Mouse (Mus musculus) liver, embryonic 14.5 days (tissue): ENCODE measurements at regions not wholly inside any gene's neighbourhood (a gene's known extent, or its start where the extent isn't known, plus 50 kb on each side); places are given as distances from the start of the nearest gene placed in this dataset.

Experiments used
- ATAC-seq: fragments of 200-750 bp; cut with Nextera tagmentation; 2 replicates; pipeline ENCODE4 v1.8.0; 2017; ENCODE audit warnings: moderate number of reproducible peaks, mild to moderate bottlenecking, moderate library complexity; ENCODE audit not compliant: insufficient read depth
- DNase-seq, 3 experiments: peaks; one replicate each; pipeline ENCODE4 v3.0.0-alpha.2; 2012 to 2013; ENCODE audit warnings: low read depth in 3 of 3, low spot score in 3 of 3
- H3K27ac ChIP-seq: fragments of 300-500 bp; sonication (generic); 2 replicates; pipeline ENCODE4 v1.5.1; 2014; ENCODE audit warnings: moderate library complexity, mild to moderate bottlenecking, control low read depth, inconsistent platforms
- H3K27me3 ChIP-seq: fragments of 300-500 bp; sonication (generic); 2 replicates; pipeline ENCODE4 v1.6.1; 2014; ENCODE audit warnings: mild to moderate bottlenecking, low read length, moderate library complexity; ENCODE audit not compliant: control insufficient read depth, insufficient read depth
- H3K36me3 ChIP-seq: fragments of 300-500 bp; sonication (generic); replicated peaks from 2 replicates; pipeline ENCODE4 v1.6.1; 2014; ENCODE audit warnings: low read depth; ENCODE audit not compliant: control insufficient read depth, insufficient read depth
- H3K4me1 ChIP-seq, 2 experiments: fragments of 200-500 bp in 1 of 2; fragments of 300-500 bp in 1 of 2; sonication (generic) in 1 of 2; replicated peaks; 2 replicates each; pipeline ENCODE4 v1.6.1; 2012 to 2014; ENCODE audit warnings: antibody characterized with exemption in 1 of 2, inconsistent platforms in 1 of 2, low read length in 1 of 2; ENCODE audit not compliant: control insufficient read depth in 2 of 2, insufficient read depth in 2 of 2
- H3K4me2 ChIP-seq: fragments of 300-500 bp; sonication (generic); 2 replicates; pipeline ENCODE4 v1.6.1; 2014; ENCODE audit warnings: low read depth, mild to moderate bottlenecking, control low read depth, moderate library complexity
- H3K4me3 ChIP-seq, 2 experiments: fragments of 200-500 bp in 1 of 2; fragments of 300-500 bp in 1 of 2; sonication (generic) in 1 of 2; 2 replicates each; pipeline ENCODE4 v1.5.1; 2012 to 2014; ENCODE audit warnings: low read depth in 2 of 2, low read length in 2 of 2, mild to moderate bottlenecking in 2 of 2, control low read depth in 1 of 2, inconsistent platforms in 1 of 2, moderate library complexity in 1 of 2; ENCODE audit not compliant: insufficient read depth in 1 of 2
- H3K9ac ChIP-seq: fragments of 300-500 bp; sonication (generic); replicated peaks from 2 replicates; pipeline ENCODE4 v1.6.1; 2014; ENCODE audit warnings: mild to moderate bottlenecking, control low read depth, moderate library complexity
- H3K9me3 ChIP-seq: fragments of 300-500 bp; sonication (generic); 2 replicates; pipeline ENCODE4 v1.6.1; 2016; ENCODE audit warnings: low read length, mixed read lengths; ENCODE audit not compliant: control insufficient read depth
- CTCF ChIP-seq: IDR thresholded peaks from 2 replicates; pipeline ENCODE4 v1.5.1; 2016; ENCODE audit warnings: antibody characterized with exemption, low read depth, control low read depth
- EP300 ChIP-seq: IDR thresholded peaks from 2 replicates; pipeline ENCODE4 v1.6.1; 2016; ENCODE audit warnings: antibody characterized with exemption, low read depth
- WGBS: fragments of 180-500 bp; shearing (Covaris S2); extraction: QIAGEN DNeasy Blood & Tissue Kit; methylation state at CpG from one replicate; pipeline ENCODE4 v1.1.7; 2014; ENCODE audit not compliant: insufficient replicate concordance; 5-methylcytosine and 5-hydroxymethylcytosine counted together

GRCm38 (mm10) chr4:54026919-54027318 is 201.1 kb downstream of the Tmem38b start:
- 58% methylated on average over 3 of the region's 3 CpGs for WGBS
- DNase-seq = no peak
- no peak for ATAC-seq
- no peak for TF ChIP-seq CTCF
- TF ChIP-seq EP300 = no peak
- H3K27ac ChIP-seq = no peak overlapping the region
- no peak overlapping the region for H3K4me3 ChIP-seq
- H3K9me3 ChIP-seq = no peaks in the 10 kb centered on the region
- no peak overlapping the region for H3K4me2 ChIP-seq
- no peak overlapping the region for H3K9ac ChIP-seq
- no peaks in the 10 kb centered on the region for H3K36me3 ChIP-seq
- no peaks in the 10 kb centered on the region for H3K27me3 ChIP-seq
- no peaks in the 10 kb centered on the region for H3K4me1 ChIP-seq

GRCm38 (mm10) chr4:54027565-54028237 is 201.9 kb downstream of the Tmem38b start:
- Histone ChIP-seq H3K36me3 (no peaks in the 10 kb centered on the region), H3K9ac (no peak overlapping the region), H3K27ac (no peak overlapping the region), H3K27me3 (no peaks in the 10 kb centered on the region), H3K4me3 (no peak overlapping the region), H3K4me1 (no peaks in the 10 kb centered on the region), H3K9me3 (no peaks in the 10 kb centered on the region), H3K4me2 (no peak overlapping the region)
- no peak for DNase-seq
- TF ChIP-seq EP300 (no peak), CTCF (no peak)
- ATAC-seq = no peak
- WGBS = 38% methylated on average over 5 of the region's 5 CpGs

- WGBS = 46% methylated on average over 14 of the region's 14 CpGs
- TF ChIP-seq EP300 = no peak
- TF ChIP-seq CTCF = no peak
- Histone ChIP-seq H3K9me3 (no peaks in the 10 kb centered on the region), H3K27ac (no peak overlapping the region), H3K4me1 (no peaks in the 10 kb centered on the region), H3K36me3 (no peaks in the 10 kb centered on the region), H3K4me3 (no peak overlapping the region), H3K27me3 (no peaks in the 10 kb centered on the region), H3K9ac (no peak overlapping the region), H3K4me2 (no peak overlapping the region)
- ATAC-seq = no peak
- DNase-seq = no peak
Measured at GRCm38 (mm10) chr4:54045258-54046029, 219.6 kb downstream of the Tmem38b start.

GRCm38 (mm10) chr4:54064331-54064730 is 238.5 kb downstream of the Tmem38b start:
- H3K4me2 ChIP-seq = no peak overlapping the region
- DNase-seq (no peak), ATAC-seq (no peak)
- H3K27ac ChIP-seq = no peak overlapping the region
- no peak overlapping the region for H3K4me3 ChIP-seq
- no peaks in the 10 kb centered on the region for H3K9me3 ChIP-seq
- H3K27me3 ChIP-seq = no peaks in the 10 kb centered on the region
- no peak overlapping the region for H3K9ac ChIP-seq
- TF ChIP-seq CTCF (no peak), EP300 (no peak)
- H3K36me3 ChIP-seq = no peaks in the 10 kb centered on the region
- 57% methylated on average over 4 of the region's 4 CpGs for WGBS
- no peaks in the 10 kb centered on the region for H3K4me1 ChIP-seq

GRCm38 (mm10) chr4:54071951-54072350 is 246.1 kb downstream of the Tmem38b start:
- Histone ChIP-seq H3K4me1 (no peaks in the 10 kb centered on the region), H3K4me2 (no peak overlapping the region), H3K36me3 (no peaks in the 10 kb centered on the region), H3K27ac (no peak overlapping the region), H3K9ac (no peak overlapping the region), H3K4me3 (no peak overlapping the region), H3K27me3 (no peaks in the 10 kb centered on the region), H3K9me3 (no peaks in the 10 kb centered on the region)
- ATAC-seq = no peak
- WGBS = 46% methylated on average over 4 of the region's 4 CpGs
- TF ChIP-seq EP300 (no peak), CTCF (no peak)
- DNase-seq = no peak
